Mouse (Mus musculus): ENCODE results near the gene Agfg2. TPM values are rescaled to one million over a fixed set of nuclear protein-coding genes. Genes with fewer than 3 reads are reported as not detected.

Gene Agfg2
- total RNA-seq, 1 experiment, result 12.5 TPM

GRCm38 (mm10) chr5:137670240-137670639 lies 14.3 kb downstream of the Agfg2 start:
- Histone ChIP-seq H3K4me1 (ENCODE audit: control insufficient read depth in 2 of 2, insufficient read depth in 2 of 2, low read length in 2 of 2, poor library complexity in 1 of 2) (peaks cover 9 to 14% of the 10 kb centered on the region in 2 experiments; a peak in 3 of 4 replicates), H3K4me3 (ENCODE audit: insufficient read depth in 1 of 2, low read depth in 1 of 2, low read length in 2 of 2, poor library complexity in 1 of 2, severe bottlenecking in 1 of 2) (no peak overlapping the region), H3K9me3 (ENCODE audit: control insufficient read depth, insufficient read depth, low read depth, low read length) (no peaks in the 10 kb centered on the region), H3K9ac (ENCODE audit: insufficient read depth, low read depth, low read length, poor library complexity, severe bottlenecking) (no peak overlapping the region), H3K36me3 (ENCODE audit: control insufficient read depth, insufficient read depth, low read length, poor library complexity, severe bottlenecking) (peaks cover 9% of the 10 kb centered on the region; the same call in 1 of the 2 replicates), H3K27ac (ENCODE audit: insufficient read depth, low read depth, low read length, poor library complexity, severe bottlenecking) (no peak overlapping the region)
- no peak for DNase-seq (ENCODE audit: low read depth, low spot score)
- TF ChIP-seq CHD2 (IDR thresholded peaks at IDR 0.05; ENCODE audit: low read depth, low read length) (no peak), ZC3H11A (IDR thresholded peaks at IDR 0.05; ENCODE audit: borderline replicate concordance, low read depth, low read length) (no peak), MAFK (IDR thresholded peaks at IDR 0.05; ENCODE audit: insufficient read depth, low read depth, low read length) (no peak), ZNF384 (IDR thresholded peaks at IDR 0.05; ENCODE audit: low read depth, low read length) (no peak), HCFC1 (IDR thresholded peaks at IDR 0.05; ENCODE audit: borderline replicate concordance, insufficient read depth, low read length) (no peak)
- in situ Hi-C loops (cut with MboI; ENCODE audit: low sequenced_read_pairs in 2 of 2, unreplicated experiment in 2 of 2), result no loop called here

GRCm38 (mm10) chr5:137668971-137669370 lies 15.6 kb downstream of the Agfg2 start:
- 0 out of 2 replicates have a peak overlapping the region, but pooled peaks have one; percentile 42 for H3K9ac ChIP-seq (ENCODE audit: insufficient read depth, low read depth, low read length, poor library complexity, severe bottlenecking)
- no peak overlapping the region for H3K4me3 ChIP-seq (ENCODE audit: insufficient read depth in 1 of 2, low read depth in 1 of 2, low read length in 2 of 2, poor library complexity in 1 of 2, severe bottlenecking in 1 of 2)
- peaks cover 10% of the 10 kb centered on the region; the same call in 1 of the 2 replicates for H3K36me3 ChIP-seq (ENCODE audit: control insufficient read depth, insufficient read depth, low read length, poor library complexity, severe bottlenecking)
- in situ Hi-C loops (cut with MboI; ENCODE audit: low sequenced_read_pairs in 2 of 2, unreplicated experiment in 2 of 2), result no loop called here
- no peak overlapping the region for H3K27ac ChIP-seq (ENCODE audit: insufficient read depth, low read depth, low read length, poor library complexity, severe bottlenecking)
- DNase-seq (ENCODE audit: low read depth, low spot score), result no peak
- H3K4me1 ChIP-seq (ENCODE audit: control insufficient read depth in 2 of 2, insufficient read depth in 2 of 2, low read length in 2 of 2, poor library complexity in 1 of 2), result peaks cover 9 to 14% of the 10 kb centered on the region in 2 experiments; a peak in 3 of 4 replicates
- H3K9me3 ChIP-seq (ENCODE audit: control insufficient read depth, insufficient read depth, low read depth, low read length), result no peaks in the 10 kb centered on the region
- TF ChIP-seq CHD2 (IDR thresholded peaks at IDR 0.05; ENCODE audit: low read depth, low read length) (no peak), HCFC1 (IDR thresholded peaks at IDR 0.05; ENCODE audit: borderline replicate concordance, insufficient read depth, low read length) (no peak), MAFK (IDR thresholded peaks at IDR 0.05; ENCODE audit: insufficient read depth, low read depth, low read length) (no peak), ZNF384 (IDR thresholded peaks at IDR 0.05; ENCODE audit: low read depth, low read length) (no peak), ZC3H11A (IDR thresholded peaks at IDR 0.05; ENCODE audit: borderline replicate concordance, low read depth, low read length) (no peak)

DNA sequence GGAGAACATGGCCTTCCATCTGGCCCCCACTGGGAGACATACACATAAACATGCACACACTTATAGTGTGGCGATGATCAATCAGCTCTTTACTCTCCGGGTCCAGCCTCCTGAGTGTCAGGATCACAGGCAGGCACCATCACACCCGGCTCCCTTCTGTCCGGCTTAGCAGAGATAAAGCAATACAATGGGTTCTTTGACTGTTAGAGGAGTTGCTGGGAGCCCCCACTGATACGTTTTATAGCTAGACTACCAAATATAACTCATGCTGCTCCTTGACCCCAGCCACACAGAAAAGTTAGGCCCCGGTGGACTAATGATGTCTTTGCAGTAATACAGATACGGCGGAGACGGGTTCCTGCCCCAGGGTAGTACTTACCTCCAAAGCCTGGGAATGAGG lies 21.5 kb downstream of the Agfg2 start:
- TF ChIP-seq ZNF384 (IDR thresholded peaks at IDR 0.05; ENCODE audit: low read depth, low read length) (no peak), HCFC1 (IDR thresholded peaks at IDR 0.05; ENCODE audit: borderline replicate concordance, insufficient read depth, low read length) (no peak), CHD2 (IDR thresholded peaks at IDR 0.05; ENCODE audit: low read depth, low read length) (no peak), ZC3H11A (IDR thresholded peaks at IDR 0.05; ENCODE audit: borderline replicate concordance, low read depth, low read length) (no peak), MAFK (IDR thresholded peaks at IDR 0.05; ENCODE audit: insufficient read depth, low read depth, low read length) (no peak)
- H3K4me3 ChIP-seq (ENCODE audit: insufficient read depth in 1 of 2, low read depth in 1 of 2, low read length in 2 of 2, poor library complexity in 1 of 2, severe bottlenecking in 1 of 2), result no peak overlapping the region
- no peak overlapping the region for H3K9ac ChIP-seq (ENCODE audit: insufficient read depth, low read depth, low read length, poor library complexity, severe bottlenecking)
- DNase-seq (ENCODE audit: low read depth, low spot score), result no peak
- no peak overlapping the region for H3K27ac ChIP-seq (ENCODE audit: insufficient read depth, low read depth, low read length, poor library complexity, severe bottlenecking)
- no peaks in the 10 kb centered on the region for H3K9me3 ChIP-seq (ENCODE audit: control insufficient read depth, insufficient read depth, low read depth, low read length)
- in situ Hi-C loops (cut with MboI; ENCODE audit: low sequenced_read_pairs in 2 of 2, unreplicated experiment in 2 of 2), result no loop called here
- H3K36me3 ChIP-seq (ENCODE audit: control insufficient read depth, insufficient read depth, low read length, poor library complexity, severe bottlenecking), result peaks cover 24% of the 10 kb centered on the region; the same call in 1 of the 2 replicates
- H3K4me1 ChIP-seq (ENCODE audit: control insufficient read depth in 2 of 2, insufficient read depth in 2 of 2, low read length in 2 of 2, poor library complexity in 1 of 2), result no peaks in the 10 kb centered on the region; a peak in 1 of 4 replicates

DNA sequence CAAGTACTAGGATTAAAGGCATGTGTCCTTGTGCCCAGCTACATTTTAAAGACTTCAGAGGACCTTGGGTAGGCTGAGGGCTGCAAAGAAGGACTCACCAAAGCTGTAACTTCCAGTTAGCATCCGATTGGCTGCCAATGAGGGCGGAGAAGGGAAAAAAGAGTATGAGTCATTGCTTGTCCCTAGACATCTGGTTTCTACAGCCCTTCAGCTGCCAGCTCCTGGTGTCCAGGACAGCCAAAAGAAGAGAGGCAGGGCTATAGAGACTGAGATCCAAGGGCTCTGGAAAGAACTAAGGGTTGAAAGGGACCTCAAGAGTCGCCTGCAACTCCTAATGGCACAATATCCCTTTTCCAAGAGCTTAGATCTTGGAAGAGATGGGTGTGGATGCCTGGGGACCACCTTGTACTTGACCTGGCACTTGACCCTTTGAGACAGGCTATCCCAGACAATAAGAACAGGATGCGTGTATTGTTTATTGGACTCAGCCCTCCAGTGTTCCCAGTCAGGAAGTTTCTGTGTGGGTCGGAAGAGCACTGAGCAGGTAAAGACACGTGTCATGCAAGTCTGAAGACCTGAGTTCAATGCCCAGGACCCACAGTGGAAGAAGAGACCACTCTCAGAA lies 24.4 kb downstream of the Agfg2 start:
- H3K9ac ChIP-seq (ENCODE audit: insufficient read depth, low read depth, low read length, poor library complexity, severe bottlenecking), result no peak overlapping the region
- TF ChIP-seq ZNF384 (IDR thresholded peaks at IDR 0.05; ENCODE audit: low read depth, low read length) (no peak), HCFC1 (IDR thresholded peaks at IDR 0.05; ENCODE audit: borderline replicate concordance, insufficient read depth, low read length) (no peak), CHD2 (IDR thresholded peaks at IDR 0.05; ENCODE audit: low read depth, low read length) (no peak), MAFK (IDR thresholded peaks at IDR 0.05; ENCODE audit: insufficient read depth, low read depth, low read length) (no peak), ZC3H11A (IDR thresholded peaks at IDR 0.05; ENCODE audit: borderline replicate concordance, low read depth, low read length) (no peak)
- peaks cover 21% of the 10 kb centered on the region; the same call in 1 of the 2 replicates for H3K36me3 ChIP-seq (ENCODE audit: control insufficient read depth, insufficient read depth, low read length, poor library complexity, severe bottlenecking)
- in situ Hi-C loops (cut with MboI; ENCODE audit: low sequenced_read_pairs in 2 of 2, unreplicated experiment in 2 of 2), result no loop called here
- no peaks in the 10 kb centered on the region for H3K9me3 ChIP-seq (ENCODE audit: control insufficient read depth, insufficient read depth, low read depth, low read length)
- H3K4me3 ChIP-seq (ENCODE audit: insufficient read depth in 1 of 2, low read depth in 1 of 2, low read length in 2 of 2, poor library complexity in 1 of 2, severe bottlenecking in 1 of 2), result no peak overlapping the region
- H3K4me1 ChIP-seq (ENCODE audit: control insufficient read depth in 2 of 2, insufficient read depth in 2 of 2, low read length in 2 of 2, poor library complexity in 1 of 2), result no peaks in the 10 kb centered on the region; a peak in 2 of 4 replicates
- H3K27ac ChIP-seq (ENCODE audit: insufficient read depth, low read depth, low read length, poor library complexity, severe bottlenecking), result no peak overlapping the region
- DNase-seq (ENCODE audit: low read depth, low spot score), result no peak

All from ES-E14 (cell line).